Mouse (Mus musculus): ENCODE measurements at regions not wholly inside any gene's neighbourhood (a gene's known extent, or its start where the extent isn't known, plus 50 kb on each side); places are given as distances from the start of the nearest gene placed in this dataset.

GRCm38 (mm10) chr1:76641181-76641711 lies 873.6 kb downstream of the Epha4 start:
- no peak for ATAC-seq (ENCODE audit: low FRiP score, low TSS enrichment)
- no peak for TF ChIP-seq EP300 (optimal IDR thresholded peaks at IDR 0.05)
- no peak for TF ChIP-seq CTCF (IDR thresholded peaks at IDR 0.05; ENCODE audit: low read depth)
- WGBS: 58% methylated on average over 3 of the region's 3 CpGs
- no peak for DNase-seq (ENCODE audit: low spot score)
- Histone ChIP-seq H3K27me3 (ENCODE audit: control insufficient read depth, insufficient read depth, low read length) (no peaks in the 10 kb centered on the region), H3K27ac (replicated peaks) (no peak overlapping the region), H3K9me3 (ENCODE audit: control insufficient read depth, low read length) (no peaks in the 10 kb centered on the region), H3K4me2 (replicated peaks; ENCODE audit: low read depth) (no peak overlapping the region), H3K9ac (ENCODE audit: low read length) (no peak overlapping the region), H3K4me3 (ENCODE audit: low read depth, low read length) (no peak overlapping the region), H3K36me3 (ENCODE audit: control insufficient read depth, insufficient read depth, low read length) (no peaks in the 10 kb centered on the region), H3K4me1 (replicated peaks; ENCODE audit: control insufficient read depth, insufficient read depth) (no peaks in the 10 kb centered on the region)

- H3K9me3 ChIP-seq (ENCODE audit: control insufficient read depth, low read length): no peaks in the 10 kb centered on the region
- H3K4me1 ChIP-seq (replicated peaks; ENCODE audit: control insufficient read depth, insufficient read depth): no peaks in the 10 kb centered on the region
- no peak overlapping the region for H3K27ac ChIP-seq (replicated peaks)
- H3K4me2 ChIP-seq (replicated peaks; ENCODE audit: low read depth): no peak overlapping the region
- H3K9ac ChIP-seq (ENCODE audit: low read length): no peak overlapping the region
- no peak for TF ChIP-seq EP300 (optimal IDR thresholded peaks at IDR 0.05)
- no peak for TF ChIP-seq CTCF (IDR thresholded peaks at IDR 0.05; ENCODE audit: low read depth)
- no peaks in the 10 kb centered on the region for H3K27me3 ChIP-seq (ENCODE audit: control insufficient read depth, insufficient read depth, low read length)
- WGBS: 82% methylated on average over 6 of the region's 6 CpGs
- no peak for ATAC-seq (ENCODE audit: low FRiP score, low TSS enrichment)
- H3K4me3 ChIP-seq (ENCODE audit: low read depth, low read length): no peak overlapping the region
- no peak for DNase-seq (ENCODE audit: low spot score)
- H3K36me3 ChIP-seq (ENCODE audit: control insufficient read depth, insufficient read depth, low read length): no peaks in the 10 kb centered on the region
Measured at GRCm38 (mm10) chr1:76642703-76643102, 872.2 kb downstream of the Epha4 start.

GRCm38 (mm10) chr1:76644895-76645294 lies 870.0 kb downstream of the Epha4 start:
- 33% methylated on average over 3 of the region's 3 CpGs for WGBS
- Histone ChIP-seq H3K4me1 (replicated peaks; ENCODE audit: control insufficient read depth, insufficient read depth) (no peaks in the 10 kb centered on the region), H3K27ac (replicated peaks) (no peak overlapping the region), H3K36me3 (ENCODE audit: control insufficient read depth, insufficient read depth, low read length) (no peaks in the 10 kb centered on the region), H3K9ac (ENCODE audit: low read length) (no peak overlapping the region), H3K4me3 (ENCODE audit: low read depth, low read length) (no peak overlapping the region), H3K4me2 (replicated peaks; ENCODE audit: low read depth) (no peak overlapping the region), H3K27me3 (ENCODE audit: control insufficient read depth, insufficient read depth, low read length) (no peaks in the 10 kb centered on the region), H3K9me3 (ENCODE audit: control insufficient read depth, low read length) (no peaks in the 10 kb centered on the region)
- ATAC-seq (ENCODE audit: low FRiP score, low TSS enrichment) (no peak), DNase-seq (ENCODE audit: low spot score) (no peak)
- no peak for TF ChIP-seq CTCF (IDR thresholded peaks at IDR 0.05; ENCODE audit: low read depth)
- TF ChIP-seq EP300 (optimal IDR thresholded peaks at IDR 0.05): no peak

- Histone ChIP-seq H3K27me3 (ENCODE audit: control insufficient read depth, insufficient read depth, low read length) (no peaks in the 10 kb centered on the region), H3K27ac (replicated peaks) (no peak overlapping the region), H3K9me3 (ENCODE audit: control insufficient read depth, low read length) (no peaks in the 10 kb centered on the region), H3K36me3 (ENCODE audit: control insufficient read depth, insufficient read depth, low read length) (no peaks in the 10 kb centered on the region), H3K4me2 (replicated peaks; ENCODE audit: low read depth) (no peak overlapping the region), H3K4me1 (replicated peaks; ENCODE audit: control insufficient read depth, insufficient read depth) (no peaks in the 10 kb centered on the region), H3K9ac (ENCODE audit: low read length) (no peak overlapping the region), H3K4me3 (ENCODE audit: low read depth, low read length) (no peak overlapping the region)
- DNase-seq (ENCODE audit: low spot score) (no peak), ATAC-seq (ENCODE audit: low FRiP score, low TSS enrichment) (no peak)
- WGBS: 44% methylated on average over 1 of the region's 1 CpGs
- no peak for TF ChIP-seq CTCF (IDR thresholded peaks at IDR 0.05; ENCODE audit: low read depth)
- no peak for TF ChIP-seq EP300 (optimal IDR thresholded peaks at IDR 0.05)
Measured at GRCm38 (mm10) chr1:76654826-76655225, 860.1 kb downstream of the Epha4 start.

GRCm38 (mm10) chr1:76658228-76658627 lies 856.7 kb downstream of the Epha4 start:
- H3K4me1 ChIP-seq (replicated peaks; ENCODE audit: control insufficient read depth, insufficient read depth): no peaks in the 10 kb centered on the region
- H3K27ac ChIP-seq (replicated peaks): no peak overlapping the region
- H3K9me3 ChIP-seq (ENCODE audit: control insufficient read depth, low read length): no peaks in the 10 kb centered on the region
- no peak for ATAC-seq (ENCODE audit: low FRiP score, low TSS enrichment)
- H3K36me3 ChIP-seq (ENCODE audit: control insufficient read depth, insufficient read depth, low read length): no peaks in the 10 kb centered on the region
- no peaks in the 10 kb centered on the region for H3K27me3 ChIP-seq (ENCODE audit: control insufficient read depth, insufficient read depth, low read length)
- H3K9ac ChIP-seq (ENCODE audit: low read length): no peak overlapping the region
- H3K4me3 ChIP-seq (ENCODE audit: low read depth, low read length): no peak overlapping the region
- no peak overlapping the region for H3K4me2 ChIP-seq (replicated peaks; ENCODE audit: low read depth)
- no peak for DNase-seq (ENCODE audit: low spot score)
- WGBS: 72% methylated on average over 4 of the region's 4 CpGs
- TF ChIP-seq EP300 (optimal IDR thresholded peaks at IDR 0.05) (no peak), CTCF (IDR thresholded peaks at IDR 0.05; ENCODE audit: low read depth) (no peak)

- TF ChIP-seq CTCF (IDR thresholded peaks at IDR 0.05; ENCODE audit: low read depth) (no peak), EP300 (optimal IDR thresholded peaks at IDR 0.05) (no peak)
- no peaks in the 10 kb centered on the region for H3K36me3 ChIP-seq (ENCODE audit: control insufficient read depth, insufficient read depth, low read length)
- no peaks in the 10 kb centered on the region for H3K4me1 ChIP-seq (replicated peaks; ENCODE audit: control insufficient read depth, insufficient read depth)
- H3K9ac ChIP-seq (ENCODE audit: low read length): no peak overlapping the region
- H3K9me3 ChIP-seq (ENCODE audit: control insufficient read depth, low read length): no peaks in the 10 kb centered on the region
- no peaks in the 10 kb centered on the region for H3K27me3 ChIP-seq (ENCODE audit: control insufficient read depth, insufficient read depth, low read length)
- no peak overlapping the region for H3K27ac ChIP-seq (replicated peaks)
- no peak overlapping the region for H3K4me3 ChIP-seq (ENCODE audit: low read depth, low read length)
- no peak for DNase-seq (ENCODE audit: low spot score)
- H3K4me2 ChIP-seq (replicated peaks; ENCODE audit: low read depth): no peak overlapping the region
- 88% methylated on average over 3 of the region's 3 CpGs for WGBS
- no peak for ATAC-seq (ENCODE audit: low FRiP score, low TSS enrichment)
Measured at GRCm38 (mm10) chr1:76660146-76660545, 854.7 kb downstream of the Epha4 start.

Measured in stomach, postnatal 0 days (tissue).